Mouse (Mus musculus): ENCODE measurements at regions not wholly inside any gene's neighbourhood (a gene's known extent, or its start where the extent isn't known, plus 50 kb on each side); places are given as distances from the start of the nearest gene placed in this dataset.
A peak's percentile ranks its signal among the peaks of the same experiment; 100 is the strongest.

DNA sequence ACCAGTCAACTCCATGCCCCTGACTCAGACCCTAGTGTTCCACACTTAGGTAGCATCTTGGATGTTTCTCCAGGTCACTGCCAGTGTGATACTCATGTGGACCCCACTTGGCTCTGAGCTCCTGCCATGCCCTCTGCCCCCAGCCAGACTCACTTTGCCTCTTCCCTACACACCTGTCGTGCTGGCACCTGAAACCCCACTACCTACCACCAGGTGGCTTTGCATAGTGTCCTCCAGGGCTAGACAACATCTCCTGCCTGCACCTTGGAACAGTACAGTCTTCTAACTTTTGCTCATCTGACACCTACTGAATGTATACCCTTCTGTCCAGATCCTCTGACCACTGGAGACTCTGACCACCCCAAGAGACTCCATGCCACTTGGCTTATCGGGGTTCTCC lies 80.6 kb downstream of the Fam53a start:
- no peak for DNase-seq (ENCODE audit: low spot score in 2 of 2)

DNA sequence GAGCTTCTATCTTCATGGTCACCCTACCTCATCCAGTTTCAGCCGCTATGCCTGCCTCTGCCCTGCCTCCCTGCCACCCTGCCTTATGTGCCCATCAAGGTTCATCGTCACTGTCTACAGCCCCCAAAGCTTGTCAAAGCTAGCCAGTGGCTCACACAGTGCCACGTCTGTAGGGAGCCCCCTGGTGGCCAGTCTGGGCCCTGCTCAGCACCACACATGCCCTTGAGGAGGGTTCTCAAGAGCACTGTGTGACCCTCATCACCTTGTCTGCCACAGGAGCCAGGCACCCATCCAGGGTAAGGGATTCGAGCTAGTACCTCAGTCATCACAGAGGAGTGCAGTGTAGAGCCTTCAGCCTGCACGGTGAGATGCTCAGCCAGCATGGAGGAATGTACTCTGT lies 86.1 kb downstream of the Fam53a start:
- peak; percentile 34 to 56 for DNase-seq (ENCODE audit: low spot score in 2 of 2)

DNA sequence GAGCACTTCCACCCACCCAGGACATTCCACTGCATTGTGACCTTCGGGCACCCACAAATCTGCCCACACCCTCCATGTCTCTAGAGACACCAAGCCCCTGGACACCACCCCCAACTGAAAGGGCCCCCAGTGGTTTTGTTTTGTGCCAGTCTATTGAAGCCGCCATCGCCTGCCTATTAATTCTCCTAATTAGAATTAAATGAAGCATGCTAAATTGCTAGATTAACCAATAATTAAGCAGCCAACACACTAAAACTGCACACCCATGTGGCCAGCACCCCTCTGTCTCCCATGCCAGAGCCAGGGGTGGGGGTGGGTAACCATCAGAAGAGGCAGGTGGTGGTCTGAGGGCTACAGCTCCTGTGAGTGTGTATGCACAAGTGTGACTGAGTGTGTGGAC lies 86.8 kb downstream of the Fam53a start:
- DNase-seq (ENCODE audit: low spot score in 2 of 2): no peak

DNA sequence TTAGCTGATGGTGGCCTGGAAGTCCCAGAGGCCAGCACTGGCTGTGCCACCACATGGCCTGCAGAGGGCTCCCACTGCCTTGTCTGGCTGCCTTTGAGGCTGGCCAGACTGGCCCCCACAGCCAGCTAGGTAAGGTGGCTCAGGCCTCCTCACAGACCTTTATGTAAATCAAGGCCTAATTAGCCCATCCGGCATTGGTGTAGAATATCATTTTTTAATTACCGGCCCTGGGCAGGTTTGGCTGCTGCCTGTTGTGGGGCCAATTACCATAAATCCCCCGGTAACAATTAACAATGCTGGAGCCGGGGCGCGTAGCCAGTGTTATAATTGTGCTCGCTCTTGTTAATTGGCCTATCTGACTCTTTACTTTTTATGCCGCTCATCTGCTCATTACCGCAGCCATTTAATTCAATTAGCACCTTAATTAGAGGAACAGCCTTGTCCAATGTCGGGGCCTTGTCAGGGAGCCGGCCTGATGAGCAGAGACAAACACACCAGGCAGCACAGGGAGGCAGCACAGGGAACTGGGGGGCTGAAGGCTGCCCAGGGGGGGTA lies 87.4 kb downstream of the Fam53a start:
- DNase-seq (ENCODE audit: low spot score in 2 of 2): no peak

DNA sequence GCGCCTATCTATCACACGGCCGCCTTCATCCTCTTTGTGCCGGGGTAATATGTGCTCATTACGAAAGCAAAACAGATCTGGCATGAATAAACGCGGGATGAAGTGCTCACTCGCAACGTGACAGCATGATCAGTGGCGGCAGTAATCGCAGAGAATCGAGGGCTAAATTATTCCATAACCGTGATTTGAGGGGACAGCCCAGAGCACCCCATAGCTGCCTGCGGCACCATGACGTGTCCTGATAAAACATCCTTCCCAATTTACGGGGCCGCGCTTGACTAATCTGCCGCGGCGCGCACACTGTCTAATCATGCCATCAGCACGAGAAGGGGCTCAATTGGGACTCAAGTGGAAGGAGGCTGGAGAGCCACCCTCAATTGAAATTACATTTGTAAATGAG lies 89.2 kb downstream of the Fam53a start:
- no peak for DNase-seq (ENCODE audit: low spot score in 2 of 2)

DNA sequence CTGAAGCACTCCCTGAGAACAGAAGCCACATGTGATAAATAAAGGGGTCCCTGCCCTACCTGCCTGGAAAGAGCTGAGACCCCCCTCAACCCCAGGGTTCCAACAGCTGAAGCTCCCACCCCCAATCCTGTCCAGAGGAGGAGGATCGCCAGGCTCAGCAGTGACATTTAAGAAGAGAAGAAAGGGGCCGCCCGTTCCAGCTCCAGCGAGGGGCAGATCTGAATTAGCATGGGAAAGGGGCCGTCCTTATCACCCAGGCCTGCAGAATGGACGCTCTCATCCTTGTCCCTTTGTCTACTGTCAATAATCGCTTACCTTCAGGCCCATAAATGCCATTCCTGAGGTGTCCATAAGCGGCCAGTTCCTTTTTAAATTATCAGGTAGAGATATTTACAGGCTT lies 92.0 kb downstream of the Fam53a start:
- no peak for DNase-seq (ENCODE audit: low spot score in 2 of 2)

DNA sequence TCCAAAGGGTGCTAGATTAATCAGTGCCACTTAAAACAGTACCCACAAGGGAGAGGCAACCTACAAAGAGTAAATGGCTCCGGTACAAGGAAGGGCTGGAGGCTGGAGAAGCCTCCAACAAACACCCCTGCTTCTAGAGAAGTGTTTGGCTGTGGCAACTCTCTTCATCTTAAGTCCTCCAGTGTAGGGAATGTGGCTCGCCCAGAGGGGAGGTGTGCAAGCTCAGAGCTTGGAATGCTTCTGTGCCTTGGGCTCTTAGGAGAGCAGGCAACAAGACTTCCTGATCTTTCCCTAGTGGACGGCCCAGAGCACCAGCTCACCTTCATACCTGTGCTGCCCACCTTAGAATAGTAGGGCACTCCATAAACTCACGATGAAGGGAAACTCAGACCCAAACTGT lies 92.4 kb downstream of the Fam53a start:
- no peak for DNase-seq (ENCODE audit: low spot score in 2 of 2)

DNA sequence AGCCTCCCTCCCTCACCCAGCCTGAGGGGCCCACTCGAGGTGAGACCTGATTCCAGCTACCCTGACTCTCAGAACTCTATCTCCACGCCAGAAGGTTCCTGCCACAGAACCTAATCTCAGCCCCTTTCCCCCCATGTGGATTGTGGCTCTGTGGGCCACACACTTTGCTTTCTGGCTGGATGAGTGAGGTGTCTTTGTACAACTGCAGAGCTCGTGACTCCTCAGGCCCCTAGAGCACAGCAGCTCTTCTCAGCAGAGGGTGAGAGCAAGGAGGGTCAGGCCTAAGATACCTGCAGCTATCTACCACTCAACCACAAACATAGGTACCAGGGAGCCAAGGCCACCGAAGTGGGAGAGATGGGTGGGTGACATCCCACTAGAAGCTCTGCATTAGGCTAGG lies 93.2 kb downstream of the Fam53a start:
- DNase-seq (ENCODE audit: low spot score in 2 of 2): no peak

DNA sequence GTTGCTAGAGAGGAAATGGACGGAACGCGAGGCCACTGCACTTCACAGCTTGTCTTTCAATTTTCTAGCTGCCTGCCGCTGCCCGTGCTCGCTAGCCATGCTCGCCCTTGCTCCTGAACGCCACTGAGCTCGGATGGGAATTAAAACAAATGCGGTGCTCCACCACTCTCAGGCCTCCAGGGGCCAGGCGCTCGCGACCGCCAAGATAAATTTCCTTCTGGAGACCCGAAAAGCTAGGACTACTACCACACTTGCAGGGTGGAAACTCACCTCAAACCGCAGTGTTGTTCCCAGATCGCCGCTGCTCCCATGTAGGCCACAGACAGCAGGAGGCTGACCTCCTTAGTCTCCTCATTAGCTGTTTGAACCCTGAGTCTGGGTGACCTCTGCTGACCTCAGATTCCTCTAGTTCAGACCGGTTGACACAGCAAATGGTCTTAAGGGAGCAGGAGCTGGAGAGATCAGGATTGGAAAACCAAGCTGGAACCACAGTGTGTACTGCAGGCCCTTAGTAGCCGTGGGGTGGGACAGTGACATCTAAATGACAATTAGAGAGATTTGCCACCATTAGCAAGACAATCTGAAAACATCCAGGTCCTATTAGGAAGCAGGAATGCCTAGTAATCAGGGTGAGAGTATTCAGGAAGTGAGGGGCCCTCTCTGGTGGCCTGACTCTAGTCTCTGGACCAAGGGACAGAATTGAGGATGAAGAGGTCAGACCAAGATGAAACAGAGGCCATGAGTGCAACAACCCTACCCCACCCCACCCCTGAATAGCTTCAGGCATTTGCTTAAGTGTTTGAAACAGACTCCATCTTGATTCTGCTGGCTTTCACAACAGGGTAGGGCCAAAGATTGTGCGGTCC lies 94.1 kb downstream of the Fam53a start:
- no peak for DNase-seq (ENCODE audit: low spot score in 2 of 2)

DNA sequence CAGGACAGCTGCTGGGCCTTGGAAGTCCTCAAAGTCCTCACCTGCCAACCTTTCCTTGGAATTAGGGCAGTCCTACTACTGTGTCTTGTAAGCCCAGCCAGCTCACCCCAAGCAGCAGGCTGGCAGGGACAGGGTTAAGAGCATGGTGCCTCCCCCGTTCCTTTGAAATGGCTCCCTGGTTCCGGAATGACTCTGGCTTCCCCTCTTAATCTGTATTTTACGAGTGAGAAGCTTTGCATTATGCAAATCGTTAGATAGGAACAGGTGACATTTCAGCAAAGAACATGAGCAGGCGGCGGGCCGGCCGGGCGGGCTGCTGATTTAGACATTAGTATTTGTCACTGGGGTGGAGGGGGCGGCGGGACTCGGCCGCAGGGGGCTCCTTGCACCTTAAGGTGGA lies 95.1 kb downstream of the Fam53a start:
- DNase-seq (ENCODE audit: low spot score in 2 of 2): peak in 1 of 2 experiments; percentile 13

DNA sequence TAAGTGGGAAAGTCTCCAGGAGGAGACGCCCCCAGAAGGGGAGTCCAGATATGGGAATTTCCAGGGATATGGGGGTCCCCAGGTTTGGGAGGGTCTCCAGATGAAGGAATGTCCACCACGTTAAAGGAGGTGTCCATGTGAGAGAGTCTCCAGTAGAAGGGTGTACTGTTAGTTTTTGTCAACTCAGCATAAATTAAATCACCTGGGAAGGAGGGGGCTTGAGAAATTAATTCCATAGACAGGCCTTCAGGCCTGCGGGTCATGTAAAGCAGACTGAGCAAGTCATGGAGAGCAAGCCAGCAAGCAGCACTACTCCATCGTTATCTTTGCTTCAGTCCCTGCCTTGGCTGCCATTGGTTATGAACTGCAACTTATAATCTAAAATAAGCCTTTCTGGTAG lies 96.2 kb downstream of the Fam53a start:
- no peak for DNase-seq (ENCODE audit: low spot score in 2 of 2)

DNA sequence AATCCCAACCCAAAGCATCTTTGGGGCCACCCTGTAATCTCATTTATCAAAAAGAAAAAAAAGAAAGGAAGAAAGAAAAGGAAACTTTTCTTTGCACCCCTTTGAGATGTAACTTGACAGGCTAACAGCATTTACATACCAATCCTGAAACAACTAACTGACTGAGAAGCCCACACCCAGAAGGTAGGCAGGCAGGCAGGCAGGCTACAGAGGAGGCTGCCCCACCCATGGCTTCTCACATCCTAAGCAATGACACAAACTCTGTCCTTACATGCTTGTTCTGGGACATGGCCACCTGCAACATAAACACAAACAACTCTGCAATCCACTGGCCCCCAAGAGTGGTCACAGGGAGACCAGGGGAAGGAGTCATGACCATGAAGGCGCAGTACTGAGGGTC lies 97.5 kb upstream of the Nkx1-1 start:
- DNase-seq (ENCODE audit: low spot score in 2 of 2): no peak

DNA sequence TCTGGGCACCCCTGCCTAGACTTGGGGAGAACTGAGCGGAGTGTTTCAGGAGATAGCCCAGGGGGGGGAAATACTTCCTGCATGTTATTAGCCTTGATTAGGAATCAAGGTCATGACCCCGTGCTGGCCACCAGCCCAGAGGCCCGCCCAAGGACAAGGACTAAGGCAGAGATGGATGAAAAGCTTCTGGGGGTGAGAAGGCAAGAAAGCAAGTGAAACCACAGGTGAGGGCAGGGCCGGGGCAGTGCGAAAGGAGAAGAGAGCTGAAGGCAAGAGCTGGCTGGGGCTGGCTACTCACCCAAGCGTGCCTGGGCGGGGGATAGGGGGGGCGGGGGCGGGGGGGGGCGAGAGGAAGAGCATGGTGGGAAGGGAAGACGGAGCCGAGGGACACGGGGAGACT lies 96.0 kb upstream of the Nkx1-1 start:
- DNase-seq (ENCODE audit: low spot score in 2 of 2): no peak

DNA sequence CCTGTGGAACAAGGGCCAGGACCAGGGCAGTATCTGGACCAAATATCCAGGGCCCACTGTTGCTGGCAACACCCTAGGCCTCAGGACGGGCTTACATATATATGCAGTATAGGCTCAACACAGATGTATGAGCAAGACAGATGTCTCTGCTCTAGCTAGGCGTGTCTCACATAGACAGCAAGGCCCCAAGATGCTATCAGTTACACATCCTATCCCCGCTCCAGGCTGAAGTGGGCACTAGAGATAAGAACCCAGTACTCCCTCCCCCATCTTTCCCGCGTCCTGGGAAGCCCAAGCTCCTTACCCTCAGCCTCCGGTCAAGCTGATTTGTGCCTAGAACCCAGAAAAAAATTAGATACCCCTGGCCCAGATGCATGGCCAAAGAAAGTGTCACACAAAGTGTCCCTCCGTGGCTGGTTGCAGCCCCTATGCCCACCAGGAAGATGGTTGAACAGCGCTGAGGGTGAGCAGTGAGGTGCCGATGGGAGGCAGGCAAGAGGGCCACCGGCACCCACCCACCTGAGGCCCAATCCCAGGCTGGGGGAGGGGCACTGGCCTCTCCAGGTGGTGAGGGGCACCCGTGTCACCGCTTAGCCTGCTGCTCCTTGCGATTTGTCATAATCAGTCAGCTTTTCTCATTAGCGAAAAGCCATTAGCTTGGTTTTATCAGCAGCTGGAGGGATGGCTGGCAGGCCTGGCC lies 95.3 kb upstream of the Nkx1-1 start:
- no peak for DNase-seq (ENCODE audit: low spot score in 2 of 2)

DNA sequence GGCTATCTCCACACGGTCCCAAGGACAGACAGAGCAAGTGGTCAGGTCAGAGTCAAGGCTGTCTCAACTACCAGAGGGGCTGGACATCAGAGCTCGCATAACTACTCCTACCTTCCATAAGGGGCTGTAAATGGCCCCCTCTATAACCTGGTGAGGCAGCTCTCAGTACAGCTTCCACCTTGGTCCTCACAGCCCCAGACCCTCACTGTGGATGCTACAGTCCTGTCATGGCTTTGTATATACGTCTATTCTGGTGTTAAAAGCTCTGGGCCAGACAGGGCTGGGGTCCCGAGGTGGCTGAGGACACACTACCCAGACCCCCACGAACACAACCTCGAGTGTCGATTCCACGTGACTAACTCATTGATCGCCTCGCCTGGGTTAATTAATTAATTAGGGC lies 94.0 kb upstream of the Nkx1-1 start:
- DNase-seq (ENCODE audit: low spot score in 2 of 2): no peak

DNA sequence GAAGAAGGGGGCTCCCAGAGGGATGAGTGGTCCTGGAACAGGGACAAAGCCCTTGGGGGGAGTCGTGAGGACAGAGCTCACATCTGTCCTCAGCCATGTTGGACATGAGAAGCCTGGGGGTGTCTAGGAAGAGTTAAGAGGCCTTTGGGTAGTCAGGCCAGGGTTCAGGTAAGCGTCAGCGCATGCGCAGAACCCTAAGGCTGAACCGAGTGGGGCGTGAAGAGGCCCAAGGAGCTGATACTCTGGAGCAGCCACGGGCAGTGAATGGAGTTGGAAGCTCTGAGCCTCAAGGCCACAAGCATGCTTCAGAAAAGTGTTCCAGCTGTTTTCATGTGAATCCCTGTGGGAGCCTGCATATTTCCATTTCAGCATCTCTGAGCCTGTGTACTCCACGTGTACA lies 93.5 kb upstream of the Nkx1-1 start:
- DNase-seq (ENCODE audit: low spot score in 2 of 2): no peak

DNA sequence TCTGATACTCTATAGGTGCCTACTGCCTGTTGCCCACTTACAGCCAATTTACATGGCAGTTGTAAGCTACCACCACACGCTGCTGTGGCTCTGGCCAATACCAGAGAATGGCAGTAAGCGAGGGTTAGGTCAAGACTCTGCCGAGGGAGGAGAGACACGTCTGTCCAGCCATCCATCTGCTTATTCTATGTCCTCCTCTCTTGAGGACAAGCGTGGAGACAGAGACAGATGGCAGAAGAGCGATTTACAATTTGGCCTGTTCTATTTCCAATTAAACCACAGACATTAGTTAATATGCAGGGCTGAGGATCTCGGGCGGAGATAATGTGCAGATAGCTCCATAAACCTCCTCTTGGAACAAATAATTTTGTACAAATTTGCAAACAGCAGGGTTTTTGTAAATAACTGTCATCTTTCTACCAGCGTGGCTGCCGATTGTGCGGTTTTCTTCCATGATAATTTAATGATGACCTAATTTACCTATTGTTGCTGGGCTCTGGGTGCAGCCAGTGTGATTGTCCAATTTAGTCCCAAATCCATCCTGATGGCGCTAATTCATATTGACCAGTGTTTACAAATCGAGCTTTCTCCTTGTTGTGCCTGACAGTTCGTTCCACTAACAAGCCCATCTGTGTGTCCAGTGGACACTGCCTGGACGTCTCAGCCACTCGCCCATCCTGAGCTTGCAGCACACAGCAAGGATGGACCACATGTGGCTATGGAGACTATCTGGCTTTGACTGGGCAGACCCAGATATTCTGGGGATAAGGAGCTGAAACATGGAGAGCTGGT lies 88.4 kb upstream of the Nkx1-1 start:
- DNase-seq (ENCODE audit: low spot score in 2 of 2): no peak

DNA sequence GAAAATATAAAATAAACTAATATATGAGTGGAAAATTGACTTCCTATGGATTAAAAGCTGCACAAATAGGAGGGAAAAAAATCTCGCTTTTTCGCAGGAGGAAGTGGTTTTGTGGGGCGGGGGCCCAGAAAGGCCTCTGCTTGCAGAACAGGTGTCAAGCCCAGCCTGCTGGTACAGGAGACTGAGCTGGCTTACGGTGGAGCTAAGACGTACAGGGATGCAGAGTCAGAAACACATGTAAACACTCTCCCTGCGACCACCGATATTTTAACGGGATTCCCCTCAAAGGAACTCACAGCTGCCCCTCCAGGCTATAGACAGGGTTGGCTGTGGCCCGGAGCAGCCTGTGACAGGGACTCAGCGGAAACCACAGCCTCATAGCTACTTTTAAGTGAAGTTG lies 87.1 kb upstream of the Nkx1-1 start:
- peak in 1 of 2 experiments; percentile 17 for DNase-seq (ENCODE audit: low spot score in 2 of 2)

DNA sequence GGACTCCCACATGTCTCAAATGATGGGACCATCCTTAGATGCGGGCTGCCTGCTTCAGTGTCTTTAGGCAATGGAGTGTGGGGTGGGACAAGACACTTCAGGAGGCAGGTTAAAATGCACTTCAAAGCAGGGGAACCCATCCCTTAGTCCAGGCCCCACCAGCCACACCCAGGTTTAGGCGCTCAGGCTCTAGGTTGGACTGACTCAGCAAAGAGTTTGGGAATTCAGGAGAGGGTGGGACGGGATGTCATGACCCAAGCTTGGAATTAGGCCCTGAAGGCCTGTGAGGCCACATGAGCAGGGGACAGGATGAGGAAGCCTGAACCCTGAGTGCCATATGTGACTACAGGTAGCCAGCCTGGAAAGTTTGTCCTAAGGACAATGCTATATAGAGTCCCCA lies 85.6 kb upstream of the Nkx1-1 start:
- no peak for DNase-seq (ENCODE audit: low spot score in 2 of 2)

DNA sequence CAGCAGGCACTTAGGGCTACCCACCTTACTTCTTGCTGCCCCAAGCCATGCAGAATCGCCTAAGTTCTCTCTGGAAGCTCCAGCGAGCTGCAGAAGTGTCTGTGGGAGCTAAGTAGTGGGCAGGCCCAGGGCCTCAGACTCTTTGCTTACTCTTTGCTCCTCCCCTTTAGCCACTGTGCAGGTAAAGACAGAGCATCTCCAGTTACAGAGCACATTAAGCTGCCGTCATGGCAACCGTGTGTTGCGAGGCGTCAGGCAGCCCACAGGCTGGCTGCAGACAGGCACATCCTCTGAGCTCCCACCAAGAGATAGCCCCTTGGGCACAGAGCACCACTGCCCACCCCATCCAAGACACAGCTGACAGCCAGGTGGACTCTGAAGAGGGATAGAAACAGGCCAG lies 85.1 kb upstream of the Nkx1-1 start:
- no peak for DNase-seq (ENCODE audit: low spot score in 2 of 2)

DNA sequence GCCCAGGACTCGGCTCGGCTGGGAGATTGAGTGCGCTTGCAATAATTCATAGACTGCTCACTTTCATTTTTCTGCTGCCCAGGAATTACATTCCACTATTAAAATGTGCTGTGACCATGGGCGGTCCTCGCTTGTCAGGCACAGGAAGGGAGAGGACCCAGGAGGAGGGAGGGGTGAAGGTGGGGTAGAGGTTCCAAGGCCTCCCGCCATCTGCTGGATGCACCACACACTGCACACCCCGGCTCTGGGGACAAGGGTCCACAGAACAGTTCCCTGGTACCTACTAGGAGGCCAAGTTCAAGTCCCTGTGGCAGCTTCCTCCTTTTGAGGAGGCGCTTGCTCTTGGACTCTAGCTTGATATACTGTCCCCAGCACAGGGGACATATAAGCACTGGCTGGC lies 83.8 kb upstream of the Nkx1-1 start:
- no peak for DNase-seq (ENCODE audit: low spot score in 2 of 2)

DNA sequence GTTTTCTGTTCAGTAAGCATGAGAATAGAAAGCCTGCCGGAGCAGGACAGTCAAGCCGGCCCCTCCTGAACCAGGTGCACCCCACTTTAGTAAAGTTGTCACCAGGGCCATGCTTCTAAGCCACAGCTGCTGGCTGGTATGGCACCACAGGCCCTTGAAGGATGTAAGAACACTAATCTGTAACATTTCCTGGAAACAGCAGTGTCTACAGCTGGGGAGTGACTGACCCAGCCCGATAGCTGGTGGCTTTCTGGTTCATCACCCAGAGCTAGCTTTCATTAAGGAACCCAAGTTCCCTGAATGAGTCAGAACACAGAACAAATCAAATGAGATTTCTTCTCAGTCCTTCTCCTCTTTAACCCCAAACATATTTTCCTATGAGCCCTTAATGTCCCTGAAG lies 82.4 kb upstream of the Nkx1-1 start:
- no peak for DNase-seq (ENCODE audit: low spot score in 2 of 2)
